Mouse (Mus musculus) urinary bladder, adult 2 months (tissue): ENCODE measurements around the gene Ncor2. TPM values are rescaled to one million over a fixed set of nuclear protein-coding genes. Genes with fewer than 3 reads are reported as not detected.

Experiments used
- DNase-seq: peaks from one replicate; pipeline ENCODE4 v3.0.0; 2022; ENCODE audit warnings: low spot score
- polyA plus RNA-seq: library from polyadenylated mRNA; depleted of rRNA; stranded (reverse); fragments of >200 nt; gene quantifications from 2 replicates; pipeline ENCODE4 v1.2.3, GENCODE M21; 2012

Ncor2 gene
- polyA plus RNA-seq, 1 experiment = 24.5 TPM

DNA sequence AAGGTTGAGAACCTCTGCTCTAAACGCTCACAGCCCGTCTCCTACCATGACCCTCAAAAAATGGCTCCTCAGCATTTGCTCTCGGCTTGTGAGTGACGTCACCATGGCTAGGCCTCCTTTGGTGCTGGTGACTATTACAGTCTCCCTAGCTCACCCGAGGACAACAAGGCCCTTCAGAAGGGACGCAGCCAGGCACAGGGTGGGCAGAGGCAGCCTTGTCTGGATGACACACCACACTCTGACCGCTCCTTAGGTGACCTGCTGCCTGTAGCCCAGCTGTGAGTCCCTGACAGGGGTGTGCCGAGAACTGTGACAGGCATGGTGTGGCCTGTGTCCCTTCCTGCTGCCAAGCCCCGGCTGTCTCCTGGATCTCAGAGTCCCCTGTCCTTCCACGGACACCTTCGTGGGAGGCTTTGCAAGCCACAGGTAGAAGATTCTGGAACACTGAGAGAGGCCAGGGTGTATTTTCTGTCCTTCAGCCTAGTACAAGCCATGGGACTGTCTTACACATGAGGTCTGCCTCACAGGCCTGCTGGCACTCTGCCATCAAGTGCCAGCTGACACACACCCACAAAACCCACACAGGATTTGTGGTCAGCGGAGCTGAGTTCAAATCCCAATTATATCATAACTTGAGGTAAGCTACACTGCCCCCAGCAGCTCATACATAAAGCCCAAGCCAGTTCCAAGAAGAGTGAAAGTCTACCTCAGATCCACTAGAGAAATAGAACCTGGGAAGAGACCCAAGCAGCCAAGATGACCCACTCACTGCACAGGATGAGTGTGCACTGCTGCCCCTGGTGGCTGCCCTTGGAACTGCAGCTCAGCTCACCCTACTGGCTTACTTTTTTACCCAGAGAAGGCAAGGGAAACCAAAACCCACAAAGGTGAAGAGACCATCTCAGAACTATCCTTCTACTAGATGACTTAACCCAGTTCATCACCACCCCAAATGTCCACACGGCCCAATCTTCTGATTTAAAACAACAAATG, 112.2 kb downstream of the Ncor2 start:
- DNase-seq = peak; percentile 62

DNA sequence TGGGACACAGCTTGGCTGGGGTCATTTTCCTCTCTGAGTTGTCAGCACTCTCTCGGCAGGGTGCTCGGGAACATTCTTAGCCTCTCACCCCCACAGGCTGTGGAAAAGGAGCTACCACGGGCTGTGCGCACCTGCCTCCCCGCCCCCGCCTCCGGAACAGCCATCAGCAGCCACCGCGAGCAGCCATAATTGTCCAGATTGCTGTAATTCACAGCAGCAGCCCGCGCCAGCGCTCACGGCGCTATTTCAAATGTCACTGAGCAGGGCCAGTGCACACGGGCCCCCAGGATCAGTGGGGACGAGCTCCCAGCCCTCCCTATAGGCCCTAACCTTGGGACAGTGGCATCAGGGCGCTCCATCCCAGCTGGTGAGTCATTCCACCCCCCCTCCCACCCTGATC, 116.0 kb downstream of the Ncor2 start:
- no peak for DNase-seq

DNA sequence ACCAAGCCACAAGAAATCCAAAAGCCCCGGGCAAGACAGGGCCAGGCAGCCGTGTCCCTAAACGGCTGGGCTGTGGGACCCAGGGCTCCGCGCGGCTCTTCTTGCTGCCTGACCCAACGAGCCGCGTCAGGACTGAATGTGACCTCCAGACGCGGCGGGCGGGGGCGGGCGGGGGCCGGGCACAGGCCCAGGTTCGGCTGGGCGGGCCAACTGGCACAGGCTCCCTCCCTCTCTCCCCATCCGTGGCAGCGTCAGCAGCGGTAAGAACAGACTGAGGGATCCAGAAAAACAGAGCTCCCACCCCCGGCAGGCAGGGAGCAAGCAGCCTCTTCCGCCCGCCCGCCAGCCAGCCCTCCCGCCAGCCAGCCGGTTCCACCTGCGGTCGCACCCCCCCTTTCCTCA, 120.8 kb downstream of the Ncor2 start:
- DNase-seq = peak; percentile 38

GRCm38 (mm10) chr5:125057555-125058266, 121.3 kb downstream of the Ncor2 start:
- no peak for DNase-seq

GRCm38 (mm10) chr5:125056696-125057554, 122.1 kb downstream of the Ncor2 start:
- DNase-seq = peak; percentile 39

GRCm38 (mm10) chr5:125056331-125056695, 122.7 kb downstream of the Ncor2 start:
- DNase-seq = no peak

DNA sequence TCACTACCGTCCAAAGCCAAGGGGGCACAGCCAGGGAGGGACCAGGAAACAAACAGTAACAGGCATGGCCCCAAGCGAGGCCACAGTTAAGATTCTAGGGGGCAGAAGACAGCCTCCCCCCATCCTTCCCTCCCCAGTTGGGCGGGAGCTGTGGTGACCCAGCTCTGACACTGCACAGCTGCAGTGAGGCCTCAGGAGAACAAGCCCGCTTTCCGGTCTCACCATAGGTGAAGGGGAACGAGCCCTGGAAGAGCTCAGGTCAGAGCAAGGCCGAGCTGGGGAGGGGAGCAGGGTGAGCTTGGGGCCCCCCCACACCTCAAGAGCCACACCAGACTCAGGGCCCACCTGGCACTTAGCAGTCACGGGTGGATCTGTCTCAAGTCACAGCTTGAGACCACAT, 123.1 kb downstream of the Ncor2 start:
- no peak for DNase-seq

GRCm38 (mm10) chr5:125053661-125054060, 125.4 kb downstream of the Ncor2 start:
- DNase-seq = no peak

DNA sequence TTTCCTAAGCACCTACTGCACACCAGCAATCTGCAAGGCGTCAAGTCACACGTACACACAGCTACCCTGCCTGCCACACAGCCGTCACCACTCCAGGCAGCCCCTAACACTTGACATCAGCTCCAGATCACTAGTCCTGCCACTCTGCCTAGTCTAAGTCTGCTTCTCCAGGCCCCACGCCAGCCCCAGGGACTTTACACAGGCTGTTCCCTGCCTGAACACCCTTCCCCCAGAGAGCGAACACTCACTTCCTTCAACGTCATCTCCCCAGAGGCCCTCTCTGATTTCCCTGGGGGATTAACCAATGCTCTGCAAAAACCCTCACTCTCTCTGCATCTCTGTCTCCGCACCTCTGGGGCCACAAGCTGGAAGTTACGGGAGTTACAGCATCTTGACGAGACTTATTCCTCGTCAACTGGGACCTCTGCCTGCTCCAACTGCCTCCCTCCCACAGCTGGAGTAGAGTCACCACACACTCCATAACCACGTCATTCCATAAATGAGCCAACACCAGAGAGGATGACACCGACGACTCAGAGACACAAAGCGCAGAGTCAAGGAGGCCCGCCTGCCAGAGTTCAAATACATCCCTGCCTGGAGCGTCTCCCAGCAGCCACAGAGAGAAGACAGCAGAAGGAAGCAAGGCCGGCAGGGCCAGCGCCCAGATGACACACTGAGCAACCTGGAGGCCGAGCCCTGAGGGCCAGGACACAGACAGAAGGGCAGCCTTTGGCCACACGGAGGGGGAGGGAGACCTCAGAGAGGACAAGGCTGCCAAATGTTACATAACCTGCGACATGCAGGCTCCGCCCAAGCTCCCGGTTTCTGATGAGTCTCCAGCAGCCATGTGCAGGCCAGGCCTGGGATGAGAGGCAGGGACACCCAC, 126.2 kb downstream of the Ncor2 start:
- no peak for DNase-seq

DNA sequence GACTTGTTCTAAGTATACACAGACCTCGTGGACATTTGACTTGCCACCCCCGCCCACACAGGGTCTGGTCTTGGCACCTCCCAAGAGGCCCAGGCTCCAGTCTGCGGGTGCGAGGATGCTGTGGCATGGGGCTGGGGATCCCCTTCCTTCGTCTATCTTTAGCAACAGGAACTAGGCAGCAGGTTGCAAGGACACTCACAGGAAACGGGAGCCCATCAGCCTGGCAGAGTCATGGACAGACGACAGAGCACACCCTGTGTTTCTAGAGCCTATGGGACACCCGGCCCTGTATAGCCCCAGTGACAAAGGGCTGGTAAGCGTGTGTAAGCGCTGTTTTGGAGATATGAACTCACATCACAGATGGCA, 126.8 kb downstream of the Ncor2 start:
- DNase-seq = no peak

GRCm38 (mm10) chr5:125049481-125049880, 129.5 kb downstream of the Ncor2 start:
- no peak for DNase-seq

GRCm38 (mm10) chr5:125046436-125046835, 132.6 kb downstream of the Ncor2 start:
- no peak for DNase-seq

- DNase-seq = no peak
Measured at GRCm38 (mm10) chr5:125045202-125045601, 133.8 kb downstream of the Ncor2 start.

- no peak for DNase-seq
Measured at GRCm38 (mm10) chr5:125043448-125043847, 135.6 kb downstream of the Ncor2 start.

- no peak for DNase-seq
Measured at GRCm38 (mm10) chr5:125041578-125041977, 137.4 kb downstream of the Ncor2 start.

DNA sequence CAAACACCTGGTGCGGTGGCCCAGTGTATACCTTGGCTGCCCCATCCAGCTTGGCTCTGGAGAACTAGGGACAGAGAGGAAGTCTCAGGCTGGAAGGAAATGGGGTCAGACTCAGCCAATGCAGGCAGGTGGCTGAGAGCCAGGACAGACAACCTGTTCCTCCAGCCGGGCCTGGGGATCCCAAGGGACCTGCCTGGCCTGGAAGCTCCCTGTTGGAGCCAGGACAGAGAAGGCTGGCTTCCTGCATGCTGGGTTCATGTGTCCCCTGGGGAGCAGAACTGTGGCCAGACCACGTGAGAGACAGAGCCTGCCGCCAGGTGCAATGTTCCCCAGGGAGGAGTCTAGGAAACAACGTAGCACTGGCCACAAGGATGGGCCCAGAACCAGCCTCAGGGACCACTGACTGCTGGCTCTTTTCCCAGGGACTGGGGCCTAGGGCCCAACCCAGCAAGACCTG, 138.9 kb downstream of the Ncor2 start:
- DNase-seq = no peak

GRCm38 (mm10) chr5:125039377-125040027, 139.5 kb downstream of the Ncor2 start:
- no peak for DNase-seq

GRCm38 (mm10) chr5:125036483-125036882, 142.5 kb downstream of the Ncor2 start:
- DNase-seq = no peak

DNA sequence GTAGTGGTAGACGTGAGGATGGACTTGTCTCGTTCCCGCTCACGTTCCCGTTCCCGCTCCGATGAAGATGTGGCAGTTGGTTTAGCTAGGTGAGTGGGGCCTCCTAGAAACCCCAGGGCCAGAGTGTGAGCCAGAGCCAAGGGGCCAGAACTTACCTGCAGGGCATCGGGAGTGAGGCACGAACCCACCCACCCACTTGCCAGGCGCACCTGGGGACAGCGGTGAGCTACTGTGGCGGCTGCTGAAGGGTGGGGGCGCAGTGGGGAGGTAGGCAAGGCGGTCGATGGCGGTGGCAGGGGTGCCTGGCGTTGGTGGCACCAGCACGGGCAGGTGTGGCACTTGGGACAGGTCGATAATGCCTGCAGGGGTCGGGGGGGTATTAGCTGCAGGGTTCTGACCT, 150.1 kb downstream of the Ncor2 start:
- no peak for DNase-seq

GRCm38 (mm10) chr5:125028371-125028770, 150.6 kb downstream of the Ncor2 start:
- DNase-seq = no peak
